Mouse (Mus musculus): ENCODE results near the gene Rnf208. TPM values are rescaled to one million over a fixed set of nuclear protein-coding genes. Genes with fewer than 3 reads are reported as not detected.

Gene Rnf208
- polyA plus RNA-seq, 1 experiment, result 0.59 TPM

DNA sequence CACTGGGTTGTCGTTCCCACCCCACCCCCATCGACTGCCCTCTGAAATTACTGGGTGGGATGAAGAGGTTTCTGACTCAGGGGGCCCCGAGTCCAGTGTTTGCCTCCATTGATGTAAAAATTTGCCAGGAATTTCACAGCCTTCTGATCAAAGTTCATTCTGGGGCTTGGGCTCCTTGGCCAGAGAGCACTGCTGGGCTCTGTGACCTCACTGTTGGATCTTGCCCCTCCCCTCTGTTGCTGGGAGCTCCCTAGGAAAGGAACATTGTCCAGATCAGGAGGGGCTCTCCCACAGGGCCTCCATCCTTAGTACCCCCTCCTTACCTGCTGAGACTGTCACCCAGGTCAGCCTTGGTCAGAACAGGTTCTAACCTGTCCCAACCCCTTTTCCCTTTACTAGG is 27.6 kb upstream of the Rnf208 start, which contains the start of gene Stpg3:
Gene Stpg3 (minus strand): TSS at position 194 of the 400 bp plus-strand sequence.
- Histone ChIP-seq H3K27me3 (ENCODE audit: control insufficient read depth, insufficient read depth, insufficient read length) (no peaks in the 10 kb centered on the region), H3K4me3 (no peak within 1 kb of the TSS), H3ac (ENCODE audit: control insufficient read depth, insufficient read length) (no peak within 1 kb of the TSS), H3K79me2 (ENCODE audit: control insufficient read depth, insufficient read depth) (peaks cover 15% of the 10 kb centered on the region), H3K36me3 (ENCODE audit: control insufficient read depth, insufficient read depth) (no peaks in the 10 kb centered on the region), H3K4me2 (ENCODE audit: low read depth) (no peak within 1 kb of the TSS)
- no peak for TF ChIP-seq TCF3 (IDR thresholded peaks at IDR 0.05; ENCODE audit: insufficient read length, low read depth)
- TF ChIP-seq USF1 (IDR thresholded peaks at IDR 0.05; ENCODE audit: low read depth), result no peak
- TF ChIP-seq E2F4 (IDR thresholded peaks at IDR 0.05; ENCODE audit: insufficient read depth), result no peak
- TF ChIP-seq REST (IDR thresholded peaks at IDR 0.05; ENCODE audit: insufficient read depth, insufficient read length), result no peak
- no peak for TF ChIP-seq POLR2A (IDR thresholded peaks at IDR 0.05; ENCODE audit: insufficient read length, low read depth)
- no peak for TF ChIP-seq MAX (IDR thresholded peaks at IDR 0.05; ENCODE audit: low read depth)
- TF ChIP-seq MYOG (IDR thresholded peaks at IDR 0.05; ENCODE audit: control insufficient read depth in 1 of 3, insufficient read depth in 1 of 3, insufficient read length in 2 of 3, low read depth in 2 of 3), result no peak
- TF ChIP-seq TCF12 (IDR thresholded peaks at IDR 0.05; ENCODE audit: insufficient read depth, poor library complexity, severe bottlenecking), result no peak
- no peak for TF ChIP-seq MYOD1 (IDR thresholded peaks at IDR 0.05; ENCODE audit: control insufficient read depth in 1 of 3, insufficient read length in 2 of 3, low read depth in 2 of 3)
- no peak for TF ChIP-seq POLR2AphosphoS2 (IDR thresholded peaks at IDR 0.05; ENCODE audit: insufficient read length, low read depth)
- TF ChIP-seq CEBPB (IDR thresholded peaks at IDR 0.05; ENCODE audit: insufficient read depth, poor library complexity, severe bottlenecking), result no peak
- TF ChIP-seq SRF (IDR thresholded peaks at IDR 0.05; ENCODE audit: control insufficient read depth, insufficient read length, low read depth), result no peak

DNA sequence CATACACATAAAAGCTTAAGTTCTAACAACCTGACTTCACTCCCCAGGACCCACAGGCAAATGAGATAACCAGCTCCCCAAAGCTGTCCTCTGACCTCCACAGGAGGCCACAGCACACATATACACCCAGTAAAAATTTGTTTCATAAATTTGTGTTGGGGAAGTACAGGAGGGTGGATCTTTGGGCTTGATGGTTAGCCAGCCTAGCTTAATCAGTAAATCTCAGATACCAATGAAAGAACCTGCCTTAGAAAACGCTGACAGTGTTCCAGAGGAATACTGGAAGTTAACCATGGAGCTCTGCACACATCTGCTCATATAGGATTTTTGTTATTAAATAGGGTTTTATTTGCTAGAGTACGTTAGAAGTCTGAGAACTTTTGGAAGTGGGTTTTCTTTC is 24.4 kb upstream of the Rnf208 start:
- H3ac ChIP-seq (ENCODE audit: control insufficient read depth, insufficient read length), result no peak overlapping the region
- TF ChIP-seq MAX (IDR thresholded peaks at IDR 0.05; ENCODE audit: low read depth) (no peak), CEBPB (IDR thresholded peaks at IDR 0.05; ENCODE audit: insufficient read depth, poor library complexity, severe bottlenecking) (no peak), TCF3 (IDR thresholded peaks at IDR 0.05; ENCODE audit: insufficient read length, low read depth) (no peak), USF1 (IDR thresholded peaks at IDR 0.05; ENCODE audit: low read depth) (no peak), MYOD1 (IDR thresholded peaks at IDR 0.05; ENCODE audit: control insufficient read depth in 1 of 3, insufficient read length in 2 of 3, low read depth in 2 of 3) (no peak), TCF12 (IDR thresholded peaks at IDR 0.05; ENCODE audit: insufficient read depth, poor library complexity, severe bottlenecking) (no peak), E2F4 (IDR thresholded peaks at IDR 0.05; ENCODE audit: insufficient read depth) (no peak), POLR2A (IDR thresholded peaks at IDR 0.05; ENCODE audit: insufficient read length, low read depth) (no peak), REST (IDR thresholded peaks at IDR 0.05; ENCODE audit: insufficient read depth, insufficient read length) (no peak), POLR2AphosphoS2 (IDR thresholded peaks at IDR 0.05; ENCODE audit: insufficient read length, low read depth) (no peak), MYOG (IDR thresholded peaks at IDR 0.05; ENCODE audit: control insufficient read depth in 1 of 3, insufficient read depth in 1 of 3, insufficient read length in 2 of 3, low read depth in 2 of 3) (no peak), SRF (IDR thresholded peaks at IDR 0.05; ENCODE audit: control insufficient read depth, insufficient read length, low read depth) (no peak)
- no peaks in the 10 kb centered on the region for H3K79me2 ChIP-seq (ENCODE audit: control insufficient read depth, insufficient read depth)
- peaks cover 15% of the 10 kb centered on the region for H3K36me3 ChIP-seq (ENCODE audit: control insufficient read depth, insufficient read depth)
- H3K4me2 ChIP-seq (ENCODE audit: low read depth), result no peak overlapping the region
- no peaks in the 10 kb centered on the region for H3K27me3 ChIP-seq (ENCODE audit: control insufficient read depth, insufficient read depth, insufficient read length)
- H3K4me3 ChIP-seq, result no peak overlapping the region

DNA sequence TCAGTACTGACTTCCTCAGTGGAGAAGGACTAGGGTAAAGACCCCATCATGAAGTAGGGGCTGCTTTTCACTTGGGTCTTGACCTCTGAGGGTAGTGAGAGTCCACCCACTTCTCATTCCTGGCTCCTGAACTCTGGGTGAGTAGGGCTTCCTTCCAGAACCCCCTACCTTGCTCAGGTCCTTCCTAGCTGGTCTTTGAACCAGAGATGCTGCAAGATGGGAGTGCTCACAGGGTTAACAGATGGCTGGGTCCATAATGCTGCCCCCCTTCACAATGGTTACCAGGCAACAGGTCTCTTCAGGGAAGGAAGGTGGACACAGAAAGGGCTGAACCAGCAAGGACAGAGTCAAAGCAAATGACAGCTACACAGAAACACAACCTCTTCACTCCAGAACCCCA is 23.6 kb upstream of the Rnf208 start, which contains the start of gene Fam166a:
Gene Fam166a (plus strand): TSS at position 301 of the 400 bp plus-strand sequence.
- H3ac ChIP-seq (ENCODE audit: control insufficient read depth, insufficient read length), result no peak within 1 kb of the TSS

DNA sequence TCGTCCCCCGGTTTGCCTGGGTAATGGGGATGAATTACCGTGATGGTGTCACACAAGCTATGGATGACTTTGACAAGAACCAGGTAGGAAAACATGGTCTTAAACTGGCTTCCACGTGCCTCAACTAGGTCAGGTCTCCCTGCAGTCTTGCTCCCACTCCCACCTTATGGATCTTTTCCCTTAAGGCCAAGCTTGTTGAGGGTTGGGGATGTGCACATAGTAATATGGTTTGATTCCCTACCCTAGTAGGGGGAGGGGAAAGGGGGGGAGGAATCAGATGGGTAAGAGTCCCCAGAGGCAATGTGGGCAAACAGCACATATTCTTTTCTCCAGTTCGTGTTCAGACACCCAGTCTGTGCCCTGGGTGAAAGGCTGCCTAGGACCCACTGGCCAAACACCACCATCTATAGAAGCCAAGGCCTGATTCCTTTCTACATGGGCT is 20.7 kb upstream of the Rnf208 start:
- TF ChIP-seq REST (IDR thresholded peaks at IDR 0.05; ENCODE audit: insufficient read depth, insufficient read length) (no peak), POLR2AphosphoS2 (IDR thresholded peaks at IDR 0.05; ENCODE audit: insufficient read length, low read depth) (peak; percentile 86), POLR2A (IDR thresholded peaks at IDR 0.05; ENCODE audit: insufficient read length, low read depth) (peak; percentile 37)
- peaks cover 23% of the 10 kb centered on the region for H3K36me3 ChIP-seq (ENCODE audit: control insufficient read depth, insufficient read depth)
- no peak overlapping the region for H3K4me3 ChIP-seq
- no peak overlapping the region for H3ac ChIP-seq (ENCODE audit: control insufficient read depth, insufficient read length)
- H3K27me3 ChIP-seq (ENCODE audit: control insufficient read depth, insufficient read depth, insufficient read length), result no peaks in the 10 kb centered on the region
- peaks cover 11% of the 10 kb centered on the region for H3K79me2 ChIP-seq (ENCODE audit: control insufficient read depth, insufficient read depth)
- no peak overlapping the region for H3K4me2 ChIP-seq (ENCODE audit: low read depth)

More for the DNA sequence above, 23.6 kb upstream of the Rnf208 start, which contains the start of gene Fam166a:
- Histone ChIP-seq H3K4me2 (ENCODE audit: low read depth) (no peak within 1 kb of the TSS), H3K4me3 (no peak within 1 kb of the TSS), H3K36me3 (ENCODE audit: control insufficient read depth, insufficient read depth) (peaks cover 20% of the 10 kb centered on the region), H3K79me2 (ENCODE audit: control insufficient read depth, insufficient read depth) (peaks cover 5% of the 10 kb centered on the region), H3K27me3 (ENCODE audit: control insufficient read depth, insufficient read depth, insufficient read length) (no peaks in the 10 kb centered on the region)
- no peak for TF ChIP-seq MAX (IDR thresholded peaks at IDR 0.05; ENCODE audit: low read depth)
- TF ChIP-seq E2F4 (IDR thresholded peaks at IDR 0.05; ENCODE audit: insufficient read depth), result no peak
- no peak for TF ChIP-seq USF1 (IDR thresholded peaks at IDR 0.05; ENCODE audit: low read depth)
- TF ChIP-seq TCF12 (IDR thresholded peaks at IDR 0.05; ENCODE audit: insufficient read depth, poor library complexity, severe bottlenecking), result no peak
- TF ChIP-seq POLR2AphosphoS2 (IDR thresholded peaks at IDR 0.05; ENCODE audit: insufficient read length, low read depth), result no peak
- TF ChIP-seq REST (IDR thresholded peaks at IDR 0.05; ENCODE audit: insufficient read depth, insufficient read length), result no peak
- TF ChIP-seq MYOG (IDR thresholded peaks at IDR 0.05; ENCODE audit: control insufficient read depth in 1 of 3, insufficient read depth in 1 of 3, insufficient read length in 2 of 3, low read depth in 2 of 3), result no peak
- TF ChIP-seq SRF (IDR thresholded peaks at IDR 0.05; ENCODE audit: control insufficient read depth, insufficient read length, low read depth), result no peak
- TF ChIP-seq MYOD1 (IDR thresholded peaks at IDR 0.05; ENCODE audit: control insufficient read depth in 1 of 3, insufficient read length in 2 of 3, low read depth in 2 of 3), result no peak
- no peak for TF ChIP-seq TCF3 (IDR thresholded peaks at IDR 0.05; ENCODE audit: insufficient read length, low read depth)
- TF ChIP-seq POLR2A (IDR thresholded peaks at IDR 0.05; ENCODE audit: insufficient read length, low read depth), result no peak
- TF ChIP-seq CEBPB (IDR thresholded peaks at IDR 0.05; ENCODE audit: insufficient read depth, poor library complexity, severe bottlenecking), result no peak

Measured in myocyte (in vitro differentiated cells).